Mouse (Mus musculus): ENCODE data around the gene Ces2g. TPM values are rescaled to one million over a fixed set of nuclear protein-coding genes. Genes with fewer than 3 reads are reported as not detected.

The Ces2g gene
- 14.3 and 19.7 TPM in 2 replicates for polyA plus RNA-seq (2015; fragmentation: Nextera tagmentation; extraction: Ambion mirVana)

GRCm38 (mm10) chr8:104961537-104961961, at the start of gene Ces2g:
Ces2g (plus strand) TSS chr8:104961718.
- Histone ChIP-seq H3K36me3 (no peaks in the 10 kb centered on the region), H3K9ac (no peak within 1 kb of the TSS), H3K27me3 (no peaks in the 10 kb centered on the region), H3K4me2 (no peak within 1 kb of the TSS), H3K9me3 (no peaks in the 10 kb centered on the region), H3K4me1 (no peaks in the 10 kb centered on the region), H3K27ac (peak within 1 kb of the TSS; percentile 38; the same call in 1 of the 2 replicates), H3K4me3 (no peak within 1 kb of the TSS)
- ATAC-seq (ENCODE audit: insufficient number of reproducible peaks, low FRiP score, low TSS enrichment, low read depth) = no peak
- WGBS = 56% methylated on average over 5 of the region's 5 CpGs

- ATAC-seq (ENCODE audit: insufficient number of reproducible peaks, low FRiP score, low TSS enrichment, low read depth) = no peak
- H3K4me1 ChIP-seq = no peaks in the 10 kb centered on the region
- no peaks in the 10 kb centered on the region for H3K36me3 ChIP-seq
- no peak within 1 kb of the TSS for H3K4me2 ChIP-seq
- no peaks in the 10 kb centered on the region for H3K9me3 ChIP-seq
- no peaks in the 10 kb centered on the region for H3K27me3 ChIP-seq
- H3K9ac ChIP-seq = no peak within 1 kb of the TSS
- 56% methylated on average over 5 of the region's 5 CpGs for WGBS
- no peak within 1 kb of the TSS for H3K27ac ChIP-seq
- H3K4me3 ChIP-seq = no peak within 1 kb of the TSS
Observed at GRCm38 (mm10) chr8:104925972-104926596, 35.4 kb upstream of the Ces2g start, which contains the start of gene Ces2e. Ces2e (plus strand) TSS chr8:104926260.

- Histone ChIP-seq H3K27me3 (no peaks in the 10 kb centered on the region), H3K36me3 (no peaks in the 10 kb centered on the region), H3K4me2 (no peak overlapping the region), H3K4me1 (no peaks in the 10 kb centered on the region), H3K4me3 (no peak overlapping the region), H3K27ac (no peak overlapping the region), H3K9ac (no peak overlapping the region), H3K9me3 (no peaks in the 10 kb centered on the region)
- no peak for ATAC-seq (ENCODE audit: insufficient number of reproducible peaks, low FRiP score, low TSS enrichment, low read depth)
- WGBS = 81% methylated on average over 3 of the region's 3 CpGs
Observed at GRCm38 (mm10) chr8:104927301-104927700, 34.2 kb upstream of the Ces2g start.

- no peak for ATAC-seq (ENCODE audit: insufficient number of reproducible peaks, low FRiP score, low TSS enrichment, low read depth)
- Histone ChIP-seq H3K4me2 (no peak overlapping the region), H3K4me3 (no peak overlapping the region), H3K9me3 (no peaks in the 10 kb centered on the region), H3K4me1 (no peaks in the 10 kb centered on the region), H3K27ac (no peak overlapping the region), H3K27me3 (no peaks in the 10 kb centered on the region), H3K36me3 (no peaks in the 10 kb centered on the region), H3K9ac (no peak overlapping the region)
- WGBS = 76% methylated on average over 2 of the region's 2 CpGs
Observed at GRCm38 (mm10) chr8:104944665-104945064, 16.9 kb upstream of the Ces2g start.

- Histone ChIP-seq H3K4me2 (no peak within 1 kb of the TSS), H3K4me3 (no peak within 1 kb of the TSS), H3K27ac (no peak within 1 kb of the TSS), H3K9me3 (no peaks in the 10 kb centered on the region), H3K4me1 (no peaks in the 10 kb centered on the region), H3K9ac (no peak within 1 kb of the TSS), H3K36me3 (no peaks in the 10 kb centered on the region), H3K27me3 (no peaks in the 10 kb centered on the region)
- 65% methylated on average over 4 of the region's 4 CpGs for WGBS
- ATAC-seq (ENCODE audit: insufficient number of reproducible peaks, low FRiP score, low TSS enrichment, low read depth) = no peak
Observed at GRCm38 (mm10) chr8:104947056-104947455, 14.5 kb upstream of the Ces2g start, which contains the start of gene Ces2f. Ces2f (plus strand) TSS chr8:104947356.

GRCm38 (mm10) chr8:104949031-104949430, 12.5 kb upstream of the Ces2g start:
- no peaks in the 10 kb centered on the region for H3K36me3 ChIP-seq
- H3K4me1 ChIP-seq = no peaks in the 10 kb centered on the region
- H3K27ac ChIP-seq = no peak overlapping the region
- no peak overlapping the region for H3K4me3 ChIP-seq
- H3K9me3 ChIP-seq = no peaks in the 10 kb centered on the region
- H3K9ac ChIP-seq = no peak overlapping the region
- WGBS = 78% methylated on average over 5 of the region's 5 CpGs
- ATAC-seq (ENCODE audit: insufficient number of reproducible peaks, low FRiP score, low TSS enrichment, low read depth) = no peak
- no peak overlapping the region for H3K4me2 ChIP-seq
- H3K27me3 ChIP-seq = no peaks in the 10 kb centered on the region

GRCm38 (mm10) chr8:104962229-104962901, 847 bp downstream of the Ces2g start:
- Histone ChIP-seq H3K27ac (no peak overlapping the region), H3K4me2 (no peak overlapping the region), H3K4me1 (no peaks in the 10 kb centered on the region), H3K4me3 (no peak overlapping the region), H3K36me3 (no peaks in the 10 kb centered on the region), H3K9ac (no peak overlapping the region), H3K27me3 (no peaks in the 10 kb centered on the region), H3K9me3 (no peaks in the 10 kb centered on the region)
- ATAC-seq (ENCODE audit: insufficient number of reproducible peaks, low FRiP score, low TSS enrichment, low read depth) = no peak
- 72% methylated on average over 8 of the region's 8 CpGs for WGBS

GRCm38 (mm10) chr8:104963375-104963894, 1.9 kb downstream of the Ces2g start:
- 82% methylated on average over 4 of the region's 4 CpGs for WGBS
- no peak overlapping the region for H3K4me2 ChIP-seq
- no peaks in the 10 kb centered on the region for H3K9me3 ChIP-seq
- H3K4me3 ChIP-seq = no peak overlapping the region
- H3K27me3 ChIP-seq = no peaks in the 10 kb centered on the region
- ATAC-seq (ENCODE audit: insufficient number of reproducible peaks, low FRiP score, low TSS enrichment, low read depth) = no peak
- no peak overlapping the region for H3K27ac ChIP-seq
- no peaks in the 10 kb centered on the region for H3K36me3 ChIP-seq
- no peaks in the 10 kb centered on the region for H3K4me1 ChIP-seq
- H3K9ac ChIP-seq = no peak overlapping the region

- no peak for ATAC-seq (ENCODE audit: insufficient number of reproducible peaks, low FRiP score, low TSS enrichment, low read depth)
- no peak overlapping the region for H3K4me2 ChIP-seq
- no peak overlapping the region for H3K9ac ChIP-seq
- no peaks in the 10 kb centered on the region for H3K27me3 ChIP-seq
- 87% methylated on average over 5 of the region's 5 CpGs for WGBS
- no peak overlapping the region for H3K4me3 ChIP-seq
- H3K4me1 ChIP-seq = no peaks in the 10 kb centered on the region
- no peaks in the 10 kb centered on the region for H3K36me3 ChIP-seq
- no peak overlapping the region for H3K27ac ChIP-seq
- H3K9me3 ChIP-seq = no peaks in the 10 kb centered on the region
Observed at GRCm38 (mm10) chr8:104984126-104984525, 22.6 kb downstream of the Ces2g start.

- no peak overlapping the region for H3K9ac ChIP-seq
- H3K27me3 ChIP-seq = no peaks in the 10 kb centered on the region
- 90% methylated on average over 2 of the region's 2 CpGs for WGBS
- H3K4me1 ChIP-seq = no peaks in the 10 kb centered on the region
- no peak overlapping the region for H3K4me3 ChIP-seq
- H3K9me3 ChIP-seq = no peaks in the 10 kb centered on the region
- no peaks in the 10 kb centered on the region for H3K36me3 ChIP-seq
- no peak overlapping the region for H3K4me2 ChIP-seq
- no peak for ATAC-seq (ENCODE audit: insufficient number of reproducible peaks, low FRiP score, low TSS enrichment, low read depth)
- no peak overlapping the region for H3K27ac ChIP-seq
Observed at GRCm38 (mm10) chr8:104984942-104985341, 23.4 kb downstream of the Ces2g start.

GRCm38 (mm10) chr8:104998191-104998590, 36.7 kb downstream of the Ces2g start:
- Histone ChIP-seq H3K36me3 (no peaks in the 10 kb centered on the region), H3K9me3 (no peaks in the 10 kb centered on the region), H3K4me2 (no peak overlapping the region), H3K27ac (no peak overlapping the region), H3K4me3 (no peak overlapping the region), H3K4me1 (no peaks in the 10 kb centered on the region), H3K9ac (no peak overlapping the region), H3K27me3 (no peaks in the 10 kb centered on the region)
- ATAC-seq (ENCODE audit: insufficient number of reproducible peaks, low FRiP score, low TSS enrichment, low read depth) = no peak; the same call in 1 of the 2 replicates
- 72% methylated on average over 6 of the region's 6 CpGs for WGBS

GRCm38 (mm10) chr8:104999183-104999582, 37.7 kb downstream of the Ces2g start:
- Histone ChIP-seq H3K27ac (no peak overlapping the region), H3K4me3 (no peak overlapping the region), H3K27me3 (no peaks in the 10 kb centered on the region), H3K4me1 (no peaks in the 10 kb centered on the region), H3K36me3 (no peaks in the 10 kb centered on the region), H3K9me3 (no peaks in the 10 kb centered on the region), H3K4me2 (no peak overlapping the region), H3K9ac (no peak overlapping the region)
- no peak for ATAC-seq (ENCODE audit: insufficient number of reproducible peaks, low FRiP score, low TSS enrichment, low read depth)
- 81% methylated on average over 6 of the region's 6 CpGs for WGBS

Measured in limb, embryonic 15.5 days (tissue).